Mouse (Mus musculus) heart, adult 9 months (tissue): ENCODE data around the gene Ifne.
A peak's percentile ranks its signal among the peaks of the same experiment; 100 is the strongest.

Experiments used
- DNase-seq, 2 experiments: peaks; one replicate each; pipeline ENCODE4 v3.0.0; 2022; ENCODE audit warnings: low spot score in 2 of 2

Ifne gene

DNA sequence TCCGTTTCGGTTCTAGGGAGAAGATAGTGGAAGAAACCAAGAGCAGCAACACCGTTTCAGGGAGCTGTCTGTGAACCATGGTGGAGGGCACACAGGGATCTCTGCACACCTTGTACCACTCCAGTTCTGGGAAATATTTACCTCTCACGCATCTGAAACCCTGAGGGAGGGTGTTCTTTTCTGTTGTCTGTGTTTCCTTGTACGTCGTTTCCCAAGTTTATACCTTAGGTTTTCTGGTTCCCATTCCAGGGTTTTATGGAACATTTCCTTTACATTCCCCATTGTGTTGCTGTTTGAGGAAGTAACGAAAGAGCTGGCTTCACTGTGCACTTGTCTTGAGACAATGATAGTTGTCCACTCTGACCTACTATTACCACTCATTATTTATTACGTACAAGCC, at the start of gene Ifne:
Ifne (minus strand) TSS at position 101 of the 400 bp plus-strand sequence.
- no peak for DNase-seq

DNA sequence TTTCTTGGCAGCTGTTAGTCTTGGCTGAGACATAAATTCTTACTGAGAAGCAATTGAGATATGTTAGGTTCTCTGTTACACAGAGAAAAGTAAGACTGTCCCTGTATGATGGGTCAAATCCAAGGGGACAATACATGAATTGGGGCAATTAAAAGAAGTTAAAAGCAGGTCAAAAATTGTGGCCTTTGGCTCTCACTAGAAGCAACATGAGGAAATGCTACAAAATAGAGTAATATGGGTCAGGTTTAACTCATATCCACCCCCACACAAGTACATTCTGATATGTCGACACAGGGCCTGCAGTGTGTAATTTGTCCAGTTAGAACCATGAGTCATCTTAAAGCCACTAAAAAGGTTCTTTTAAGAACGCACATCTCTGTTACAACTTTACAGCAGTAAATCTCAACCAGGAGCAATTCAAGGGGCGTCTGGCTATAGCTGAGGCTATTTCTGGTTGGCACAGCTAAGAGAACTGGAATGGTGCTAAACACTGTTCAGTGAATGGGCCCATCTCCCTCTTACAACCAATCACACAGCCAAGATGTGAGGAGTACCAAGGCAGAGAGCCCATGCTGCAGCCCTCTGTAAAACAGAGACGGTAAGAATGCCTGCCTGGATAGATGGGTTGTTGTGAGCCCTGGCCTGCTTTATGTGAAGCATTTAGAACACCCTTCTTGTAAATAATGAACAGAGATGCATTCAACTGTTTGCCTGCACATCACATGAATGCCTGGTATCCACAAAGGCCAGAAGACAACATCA, 48.5 kb upstream of the Ifne start:
- DNase-seq = no peak

- no peak for DNase-seq
These were observed 47.8 kb upstream of the Ifne start for GRCm38 (mm10) chr4:88927850-88928249.

GRCm38 (mm10) chr4:88926637-88927036, 46.6 kb upstream of the Ifne start:
- no peak for DNase-seq

DNA sequence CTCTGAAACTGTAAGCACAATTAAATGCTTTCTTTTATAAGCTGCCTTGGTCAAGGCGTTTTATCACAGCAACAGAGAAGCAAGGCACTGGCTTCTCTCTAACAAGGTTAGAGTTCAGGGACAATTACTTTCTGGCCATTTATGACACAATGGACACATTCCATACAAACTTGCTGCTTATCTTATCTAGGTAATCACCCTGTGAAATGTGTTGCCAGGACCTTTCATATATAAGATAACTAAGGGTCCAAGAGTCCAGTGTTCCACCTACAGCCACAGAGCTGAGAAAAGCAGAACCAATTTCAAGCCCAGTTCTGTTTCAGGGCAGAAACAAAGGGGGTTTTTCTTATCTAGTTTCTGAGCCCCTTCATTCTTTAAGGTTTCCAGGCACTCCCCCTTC, 46.1 kb upstream of the Ifne start:
- no peak for DNase-seq

DNA sequence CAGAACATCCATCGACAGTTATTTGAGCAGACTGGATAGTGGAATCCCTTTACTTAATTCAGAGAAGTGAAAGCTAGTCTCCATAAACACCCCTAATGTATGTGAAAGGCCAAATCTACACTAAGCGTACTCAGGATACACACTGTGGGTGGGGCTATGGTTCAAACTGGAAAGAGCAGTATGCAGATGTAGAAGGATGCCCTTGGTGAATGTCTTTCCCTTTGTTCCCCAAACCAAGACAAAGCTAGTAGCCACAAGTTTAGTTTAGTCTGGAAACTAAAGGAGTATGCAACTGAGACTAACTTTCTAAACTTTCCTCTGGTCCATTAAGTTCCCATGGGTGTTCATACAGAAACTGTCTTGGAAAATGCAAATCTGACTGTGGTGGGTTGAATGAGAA, 45.5 kb upstream of the Ifne start:
- no peak for DNase-seq

DNA sequence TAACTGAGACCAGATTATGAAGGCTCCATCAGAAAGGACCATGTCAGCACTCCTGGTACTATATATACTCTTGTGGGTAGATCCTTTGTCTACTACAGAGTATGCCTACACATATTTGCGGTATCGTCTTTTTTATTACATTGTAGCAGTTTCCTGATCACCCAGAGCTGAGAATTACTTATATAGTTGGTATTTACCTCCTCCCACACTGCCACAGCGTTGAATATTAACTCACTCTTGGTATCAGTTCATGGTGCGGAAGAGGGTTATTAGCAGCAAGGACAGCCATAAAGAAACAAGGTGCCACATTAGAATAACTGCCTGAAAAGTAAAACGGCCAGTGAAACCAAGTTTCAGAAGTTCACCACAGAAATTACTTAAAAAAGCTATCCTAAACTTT, 41.3 kb upstream of the Ifne start:
- DNase-seq = no peak

DNA sequence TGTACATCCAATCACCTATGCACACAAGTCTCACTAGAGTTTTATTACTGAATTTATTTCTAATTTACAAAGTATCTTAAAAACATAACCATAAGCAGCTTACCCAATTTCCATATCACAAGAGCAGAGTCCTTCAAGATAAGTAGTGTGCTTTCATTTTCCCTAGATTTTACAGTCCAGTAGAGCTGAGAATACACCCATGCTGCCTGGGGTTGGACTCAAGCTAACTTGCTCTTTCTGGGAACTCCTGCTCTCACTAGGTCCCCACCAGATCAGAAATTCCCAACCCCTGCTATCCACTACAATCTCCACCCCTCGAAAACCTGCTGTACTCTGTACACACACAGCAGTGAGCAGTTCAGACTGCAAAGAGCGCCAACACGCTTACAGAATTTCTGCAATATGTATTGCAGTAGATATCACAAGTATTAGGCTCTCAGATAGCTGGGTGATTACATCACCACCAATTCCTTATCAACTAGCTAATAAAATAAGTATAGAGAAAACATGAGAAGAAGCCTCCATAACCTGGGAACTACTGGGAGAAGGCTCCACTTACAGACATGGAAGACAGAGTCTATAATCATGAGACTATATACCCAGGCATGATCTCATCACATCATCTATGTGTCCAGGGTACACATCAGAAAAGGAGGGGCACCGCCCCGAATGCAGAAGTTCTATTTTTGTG, 37.9 kb upstream of the Ifne start:
- DNase-seq = no peak

DNA sequence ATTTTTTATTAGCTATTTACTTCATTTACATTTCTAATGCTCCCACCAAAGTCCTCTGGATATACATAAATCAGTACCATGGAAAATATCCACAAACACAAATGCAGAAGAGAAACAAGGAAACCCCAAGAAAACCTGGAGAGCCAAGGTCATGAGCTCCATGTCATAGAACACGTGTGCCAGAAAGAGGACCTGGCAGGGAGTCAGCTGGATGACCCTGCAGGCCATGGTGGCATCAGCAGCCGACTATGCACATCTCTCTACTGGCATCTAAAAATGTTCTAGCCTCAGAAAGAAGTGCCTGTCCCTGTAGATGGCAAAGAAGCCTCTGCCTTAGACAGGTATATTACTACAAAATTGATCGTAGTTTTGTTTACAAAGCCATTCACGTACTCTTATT, 36.3 kb upstream of the Ifne start:
- peak in 1 of 2 experiments; percentile 8 for DNase-seq

- no peak for DNase-seq
These were observed 34.0 kb upstream of the Ifne start for GRCm38 (mm10) chr4:88913984-88914383.

- DNase-seq = no peak
These were observed 32.9 kb upstream of the Ifne start for GRCm38 (mm10) chr4:88912882-88913281.

- DNase-seq = no peak
These were observed 32.2 kb upstream of the Ifne start for GRCm38 (mm10) chr4:88912187-88912586.

DNA sequence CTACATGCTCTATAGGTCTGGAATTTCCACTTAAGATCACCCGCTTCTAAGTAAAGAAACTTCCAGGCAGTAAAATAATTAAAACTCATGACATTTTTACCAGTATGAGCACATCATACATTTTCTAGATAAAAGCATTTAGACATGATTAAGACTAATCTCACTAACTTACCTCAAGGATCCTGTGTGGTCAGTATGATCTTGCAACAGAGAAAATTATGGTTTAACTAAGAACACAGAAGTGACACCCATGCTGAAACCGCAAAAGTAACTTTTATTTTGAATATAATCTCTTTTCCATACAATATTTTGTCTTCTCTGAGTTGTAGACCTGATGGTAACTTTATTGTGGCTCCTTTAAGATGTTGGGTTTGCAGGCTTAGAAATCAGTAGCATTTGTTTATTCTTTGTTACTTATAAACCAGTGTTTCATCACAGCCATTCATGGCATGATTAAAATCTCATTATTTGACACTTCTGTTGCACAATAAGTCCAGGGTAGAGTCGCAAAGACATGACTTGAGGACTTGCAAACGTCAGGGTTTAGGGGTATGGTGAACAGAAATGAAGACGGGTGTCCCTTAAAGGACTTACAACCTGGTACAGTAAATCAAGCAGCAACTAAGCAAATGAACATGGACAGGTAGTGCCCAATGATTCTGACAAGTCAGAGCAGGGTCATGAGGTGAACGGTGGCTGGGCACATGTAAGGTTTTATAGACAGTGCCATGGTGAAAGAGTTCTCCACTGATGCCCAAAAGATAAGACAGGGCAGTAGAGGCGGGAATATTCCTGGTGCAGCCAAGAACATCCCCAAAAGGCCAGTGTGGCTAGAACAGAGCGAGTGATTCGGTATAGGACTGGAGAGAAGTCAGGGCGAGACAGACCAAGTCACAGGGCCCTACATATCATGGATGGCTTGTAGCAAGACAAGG, 29.9 kb upstream of the Ifne start:
- DNase-seq = no peak

GRCm38 (mm10) chr4:88893201-88893754, 13.3 kb upstream of the Ifne start:
- no peak for DNase-seq

- no peak for DNase-seq
These were observed 8.2 kb upstream of the Ifne start for GRCm38 (mm10) chr4:88888236-88888635.

GRCm38 (mm10) chr4:88878772-88879171, 1.2 kb downstream of the Ifne start:
- no peak for DNase-seq

DNA sequence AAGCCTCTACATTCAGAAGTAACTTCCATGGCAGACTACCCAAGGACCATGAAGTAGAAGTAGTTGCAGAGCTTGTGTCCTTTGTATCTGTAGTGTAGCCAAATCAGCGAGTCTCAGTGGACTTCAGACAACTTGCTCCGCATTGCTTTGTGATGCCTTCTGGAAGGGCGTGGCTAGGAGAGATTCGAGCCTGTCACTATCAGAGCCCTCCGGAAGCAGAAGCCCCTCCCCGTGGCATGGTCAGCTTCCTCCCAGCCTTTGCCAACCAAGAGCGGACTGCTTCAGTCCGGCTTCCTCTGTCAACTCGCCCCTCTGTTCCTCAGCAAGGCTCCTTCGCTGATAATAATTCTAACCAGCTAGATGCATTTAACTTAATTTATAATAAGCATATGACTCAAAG, 1.8 kb downstream of the Ifne start:
- no peak for DNase-seq

GRCm38 (mm10) chr4:88876520-88876919, 3.5 kb downstream of the Ifne start:
- DNase-seq = no peak

DNA sequence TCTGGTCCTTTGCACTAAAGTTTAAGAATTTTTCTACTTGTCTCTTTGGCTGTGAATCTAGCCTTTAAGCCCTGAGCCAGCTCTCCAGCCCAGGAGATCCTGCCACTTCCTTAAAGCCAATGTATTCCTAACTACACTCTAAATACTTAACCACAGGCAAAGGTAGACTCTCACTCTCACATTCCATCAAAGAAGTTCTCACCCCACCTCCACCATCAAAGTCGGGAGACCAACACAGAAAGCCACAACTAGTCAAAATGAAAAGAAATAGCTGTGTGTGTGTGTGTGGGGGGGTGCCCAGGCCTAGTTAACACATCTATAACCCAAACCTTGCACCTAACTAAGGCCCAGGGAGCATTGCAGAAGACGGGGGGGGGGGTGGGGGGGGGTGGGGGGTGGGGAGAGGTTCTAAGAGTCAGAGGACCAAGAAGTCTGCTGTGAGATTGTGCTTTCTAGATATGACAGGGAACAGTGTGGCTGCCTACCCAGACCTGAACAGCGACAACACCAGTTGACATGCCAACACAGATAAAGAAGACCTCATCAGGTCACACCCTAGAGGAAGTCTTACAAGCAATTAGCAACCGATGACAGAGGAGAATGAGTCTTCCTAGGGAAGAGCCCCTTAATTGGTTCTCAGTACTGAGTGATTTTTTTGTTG, 4.4 kb downstream of the Ifne start:
- DNase-seq = no peak

DNA sequence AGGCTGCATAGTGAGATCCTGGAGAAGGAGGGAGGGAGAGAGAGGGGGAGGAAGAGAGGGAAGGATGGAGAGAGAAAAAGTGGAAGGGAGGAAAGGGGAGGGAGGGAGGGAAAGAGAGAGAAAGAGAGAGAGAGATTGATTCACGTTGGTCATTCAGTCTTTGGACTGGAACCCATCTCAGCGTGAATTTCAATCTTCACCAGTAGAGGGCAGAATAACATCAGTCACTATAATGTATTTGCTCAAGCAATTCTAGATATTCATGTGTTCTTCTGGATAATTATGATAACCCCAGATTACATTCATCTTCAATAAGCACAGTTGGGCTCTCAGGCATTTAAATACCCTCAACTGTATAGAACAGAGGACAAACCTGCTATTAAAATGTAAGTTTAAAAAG, 7.3 kb downstream of the Ifne start:
- peak in 1 of 2 experiments; percentile 18 for DNase-seq
